ENCODE assay signal across 25 mouse cellular contexts in the genomic region with DNA sequence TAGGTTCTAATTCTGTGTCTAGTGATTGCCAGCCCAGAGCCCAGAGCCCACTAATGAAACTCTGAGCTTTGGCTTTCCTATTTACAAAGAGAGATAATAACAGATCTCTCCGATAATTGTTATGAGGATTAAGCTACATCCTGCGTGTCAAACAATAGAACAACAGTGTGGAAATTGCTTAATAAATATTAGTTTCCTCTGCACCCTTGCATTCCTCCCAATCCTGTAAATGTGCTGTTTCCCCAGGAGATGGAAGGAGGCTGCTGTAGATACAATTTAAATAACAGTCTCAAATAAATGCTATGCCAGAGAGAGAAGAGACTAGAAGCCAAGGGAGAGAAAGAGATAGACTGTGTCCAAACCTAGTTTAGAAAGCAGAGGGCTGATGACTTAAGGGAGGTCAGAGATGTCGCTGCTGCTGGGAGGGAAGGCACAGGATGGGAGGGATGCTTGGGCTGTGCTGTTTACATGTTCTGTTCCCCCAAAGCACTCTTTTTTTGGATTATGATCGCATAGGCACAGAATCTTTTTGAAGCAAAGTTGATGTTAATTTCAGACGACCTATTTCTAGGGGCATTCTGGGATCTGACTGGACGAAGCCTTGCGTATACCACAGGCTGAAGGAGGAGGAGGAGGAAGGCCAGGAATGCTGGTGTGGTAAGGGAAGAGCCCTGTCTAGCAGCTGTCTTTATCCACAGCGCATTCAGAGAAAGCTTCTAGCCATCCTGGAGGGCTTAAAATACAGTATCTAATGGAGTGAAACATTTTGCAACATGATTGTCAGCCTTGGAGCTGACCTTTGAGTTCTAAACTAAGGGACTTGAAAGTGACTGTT.
A peak's percentile ranks its signal among the peaks of the same experiment; 100 is the strongest.
DNase-seq lines count a peak whose midpoint lies in the region; ATAC-seq and TF ChIP-seq lines count a peak whose summit lies in the region.
"Had no signal": no experiment of that assay in that cellular context is flagged by ENCODE, and none has a peak within 500 bp of the region (broad histone marks: within the 10 kb centered on the region; RNA-seq: fewer than 3 reads in every experiment).

No protein-coding gene starts in this region.

- no peak for TF ChIP-seq EP300 in CH12.LX (IDR thresholded peaks at IDR 0.05; ENCODE audit: low read length)
- peak; percentile 89 for TF ChIP-seq EP300 in lung, postnatal 0 days (IDR thresholded peaks at IDR 0.05)

- TF ChIP-seq RAD21 in CH12.LX (IDR thresholded peaks at IDR 0.05; ENCODE audit: low read depth, low read length) = no peak

- no peak overlapping the region for H3K4me3 ChIP-seq in gastrocnemius, adult 2 months
- H3K4me3 ChIP-seq in CH12.LX (replicated peaks in 1 of 3; ENCODE audit: low read depth in 2 of 3, low read length in 2 of 3, poor library complexity in 1 of 3) = no peak overlapping the region
- no peak overlapping the region for H3K4me3 ChIP-seq in lung, postnatal 0 days (ENCODE audit: low read depth, low read length)
- no peak overlapping the region for H3K4me3 ChIP-seq in forebrain, embryonic 15.5 days
- H3K4me3 ChIP-seq: embryonic facial prominence, embryonic 15.5 days; erythroblast, embryonic 14.5 days; forebrain, embryonic 10.5 days; heart, adult 2 months; heart, embryonic 15.5 days; hindbrain, embryonic 10.5 days had no signal

- dilution Hi-C loops in CH12.LX (cut with MboI; ENCODE audit: extremely low pct_ligation_motif_present, extremely low pct_unique_long_range_greater_than_20kb, low sequenced_read_pairs) = no loop called here

- no peak overlapping the region for H3K9ac ChIP-seq in CH12.LX (ENCODE audit: insufficient read depth, low read depth)
- no peak overlapping the region for H3K9ac ChIP-seq in lung, postnatal 0 days (replicated peaks; ENCODE audit: low read depth)
- no peak overlapping the region for H3K9ac ChIP-seq in forebrain, embryonic 15.5 days (replicated peaks)
- H3K9ac ChIP-seq: embryonic facial prominence, embryonic 15.5 days; heart, embryonic 15.5 days had no signal

- no peak; the same call in 1 of the 2 replicates for TF ChIP-seq POLR2A in CH12.LX (IDR thresholded peaks at IDR 0.05; ENCODE audit: low read depth, low read length)

- peaks cover 3 to 25% of the 10 kb centered on the region in 2 experiments; a peak in 3 of 4 replicates for H3K4me1 ChIP-seq in CH12.LX (ENCODE audit: control insufficient read depth in 1 of 2, insufficient read depth in 2 of 2)
- no peaks in the 10 kb centered on the region for H3K4me1 ChIP-seq in lung, postnatal 0 days (ENCODE audit: insufficient read depth, low read depth, low read length)
- H3K4me1 ChIP-seq in forebrain, embryonic 15.5 days = no peaks in the 10 kb centered on the region
- H3K4me1 ChIP-seq: embryonic facial prominence, embryonic 15.5 days; forebrain, embryonic 10.5 days; heart, embryonic 15.5 days; hindbrain, embryonic 10.5 days had no signal

- peak overlapping the region; percentile 48 for H3K27ac ChIP-seq in gastrocnemius, adult 2 months
- peak overlapping the region; percentile 33; the same call in 1 of the 2 replicates for H3K27ac ChIP-seq in CH12.LX (ENCODE audit: insufficient read depth, low read depth)
- H3K27ac ChIP-seq in lung, postnatal 0 days (ENCODE audit: low read length) = peak overlapping the region; percentile 12; the same call in 1 of the 2 replicates
- H3K27ac ChIP-seq in forebrain, embryonic 15.5 days (replicated peaks) = no peak overlapping the region
- H3K27ac ChIP-seq: embryonic facial prominence, embryonic 15.5 days; forebrain, embryonic 10.5 days; heart, adult 2 months; heart, embryonic 15.5 days; hindbrain, embryonic 10.5 days had no signal

- peaks cover under 1% of the 10 kb centered on the region for H3K79me2 ChIP-seq in CH12.LX (replicated peaks; ENCODE audit: control insufficient read depth, extremely low read depth, insufficient read depth, poor library complexity, severe bottlenecking)

- no peak for TF ChIP-seq CTCF in gastrocnemius, adult 2 months (IDR thresholded peaks at IDR 0.05)
- no peak for TF ChIP-seq CTCF in CH12.LX (conservative IDR thresholded peaks at IDR 0.05 in 1 of 2, IDR thresholded peaks at IDR 0.05 in 1 of 2; ENCODE audit: low read depth in 2 of 2, low read length in 2 of 2)
- no peak for TF ChIP-seq CTCF in lung, postnatal 0 days (IDR thresholded peaks at IDR 0.05)

- in situ Hi-C loops in CH12.LX (cut with MboI; ENCODE audit: low pct_ligation_motif_present, low pct_unique_long_range_greater_than_20kb, low sequenced_read_pairs) = no loop called here

- intact Hi-C loops in gastrocnemius, adult 2 months (cut with DNase I) = no loop called here

- H3K36me3 ChIP-seq in CH12.LX (replicated peaks in 1 of 2; ENCODE audit: control insufficient read depth in 1 of 2, insufficient read depth in 1 of 2, low read length in 1 of 2) = peaks cover 29 to 58% of the 10 kb centered on the region in 2 experiments
- H3K36me3 ChIP-seq in lung, postnatal 0 days (ENCODE audit: insufficient read depth, low read length) = no peaks in the 10 kb centered on the region
- no peaks in the 10 kb centered on the region for H3K36me3 ChIP-seq in forebrain, embryonic 15.5 days
- H3K36me3 ChIP-seq: embryonic facial prominence, embryonic 15.5 days; forebrain, embryonic 10.5 days; heart, embryonic 15.5 days; hindbrain, embryonic 10.5 days had no signal

- no peak for DNase-seq in gastrocnemius, adult 2 months
- DNase-seq in gastrocnemius, adult 18-20 months (ENCODE audit: low spot score) = no peak
- DNase-seq in CH12.LX (ENCODE audit: extremely low read depth) = no peak
- DNase-seq in lung, postnatal 0 days (ENCODE audit: low spot score) = peak; percentile 68
- peak; percentile 56 for DNase-seq in lung, postnatal 36 days
- no peak for DNase-seq in kidney, postnatal 36 days
- DNase-seq in layer of hippocampus, postnatal 10 days (ENCODE audit: low spot score in 2 of 2) = no peak
- DNase-seq: adrenal gland, postnatal 10 days; B cell, adult 2 months; cerebellum, adult 11 months; cerebellum, adult 8-10 months; cerebellum, postnatal 14 days; embryo, embryonic 11 days; gastrocnemius, postnatal 14 days; heart, adult 2 months; heart, postnatal 14 days had no signal

- peak; percentile 79 for ATAC-seq in lung, postnatal 0 days
- ATAC-seq in forebrain, embryonic 15.5 days (replicated peaks) = no peak
- ATAC-seq: CD4-positive, CD25-positive, alpha-beta regulatory T cell, adult 4 months; forebrain, embryonic 14.5 days had no signal

- no peaks in the 10 kb centered on the region for H3K27me3 ChIP-seq in CH12.LX (replicated peaks)
- H3K27me3 ChIP-seq in lung, postnatal 0 days (replicated peaks; ENCODE audit: insufficient read depth, low read length) = no peaks in the 10 kb centered on the region
- H3K27me3 ChIP-seq in forebrain, embryonic 15.5 days = no peaks in the 10 kb centered on the region
- H3K27me3 ChIP-seq: embryonic facial prominence, embryonic 15.5 days; heart, embryonic 15.5 days had no signal

- peaks cover 11% of the 10 kb centered on the region for H3K9me3 ChIP-seq in CH12.LX (replicated peaks; ENCODE audit: low read length)
- no peaks in the 10 kb centered on the region for H3K9me3 ChIP-seq in lung, postnatal 0 days (ENCODE audit: low read length)
- H3K9me3 ChIP-seq in forebrain, embryonic 15.5 days = no peaks in the 10 kb centered on the region
- H3K9me3 ChIP-seq: embryonic facial prominence, embryonic 15.5 days; forebrain, embryonic 10.5 days; heart, embryonic 15.5 days; hindbrain, embryonic 10.5 days had no signal

- WGBS in lung, postnatal 0 days = 48% methylated on average over 8 of the region's 8 CpGs
- WGBS in forebrain, embryonic 15.5 days = 73% methylated on average over 8 of the region's 8 CpGs

- H3K4me2 ChIP-seq in CH12.LX (ENCODE audit: insufficient read depth, low read depth, poor library complexity, severe bottlenecking) = no peak overlapping the region
- H3K4me2 ChIP-seq in lung, postnatal 0 days (replicated peaks; ENCODE audit: low read depth, low read length) = no peak overlapping the region
- H3K4me2 ChIP-seq in forebrain, embryonic 15.5 days (replicated peaks) = no peak overlapping the region
- H3K4me2 ChIP-seq: embryonic facial prominence, embryonic 15.5 days; heart, embryonic 11.5 days; heart, embryonic 15.5 days had no signal

TF ChIP-seq in CH12.LX, 34 proteins besides CTCF, POLR2A, EP300 and RAD21:
- TF ChIP-seq ZMIZ1 (IDR thresholded peaks at IDR 0.05; ENCODE audit: low read depth, low read length) (peak; percentile 42; the same call in 1 of the 2 replicates), NELFE (IDR thresholded peaks at IDR 0.05; ENCODE audit: low read depth, low read length) (no peak)
TF ChIP-seq in CH12.LX: peak in this region for 1.

Comparison
In these comparisons a context has a peak if more than half of its experiments do, and no peak if none do; other contexts are left out.
1. DNase-seq: peak in lung, postnatal 0 days (single experiment) and lung, postnatal 36 days (single experiment); none in gastrocnemius, adult 2 months (single experiment), gastrocnemius, adult 18-20 months (single experiment), CH12.LX (single experiment), kidney, postnatal 36 days (0 of 2) and layer of hippocampus, postnatal 10 days (0 of 2).